In the genomic region with DNA sequence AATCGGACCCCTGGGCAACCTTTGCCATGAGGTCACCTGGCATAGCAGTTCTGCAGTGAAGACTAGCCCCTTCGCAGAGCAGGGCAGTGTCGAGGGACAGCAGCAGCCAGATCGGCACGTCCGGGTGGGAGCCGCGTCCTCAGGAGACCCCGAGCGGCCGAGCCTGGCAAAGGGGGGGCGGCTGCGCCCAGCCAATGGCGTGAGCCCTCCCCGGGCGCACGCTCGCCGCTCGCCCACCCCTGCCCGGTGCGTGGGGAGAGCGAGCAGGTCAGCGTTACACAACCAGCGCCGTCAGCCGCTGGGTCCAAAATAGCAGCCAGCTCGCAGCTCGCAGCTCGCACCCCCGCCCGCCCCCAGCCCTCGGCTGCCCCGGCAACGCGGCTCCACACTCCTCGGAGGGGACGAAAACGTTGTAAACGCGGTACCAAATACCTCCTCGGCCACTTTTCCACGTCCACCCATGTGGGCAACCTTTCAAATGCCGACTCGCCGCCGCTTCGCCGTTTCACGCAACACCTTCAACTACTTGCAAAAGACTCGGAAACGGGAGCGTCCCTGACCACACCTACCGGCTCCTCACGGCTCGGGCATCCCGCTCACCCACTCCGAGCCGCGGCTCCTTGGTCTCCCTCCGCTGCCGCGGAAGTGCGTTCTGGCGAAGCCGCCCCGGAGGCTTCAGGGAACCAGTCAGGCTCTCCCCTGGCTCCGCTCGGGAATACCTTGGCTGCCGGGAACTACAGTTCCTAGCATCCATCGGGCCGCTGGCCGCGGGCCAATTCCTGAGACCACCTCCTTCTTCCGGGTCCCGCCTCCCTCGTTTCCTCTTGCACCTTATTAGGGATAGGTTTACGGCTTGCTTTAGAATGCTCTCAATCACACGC, we compare ENCODE assay signal across 8 mouse cellular contexts. TPM values are rescaled to one million over a fixed set of nuclear protein-coding genes. Genes with fewer than 3 reads are reported as not detected.
DNase-seq lines count a peak whose midpoint lies in the region; ATAC-seq lines count a peak whose summit lies in the region.

A gene (minus strand): TSS at position 763 of the 881 bp plus-strand sequence.

- peak; percentile 99 for DNase-seq in adipocyte (ENCODE audit: low spot score)
- DNase-seq in embryo, embryonic 10 days (ENCODE audit: low spot score): peak; percentile 96
- peak; percentile 94 to 97 for DNase-seq in gastrocnemius, postnatal 36 days
- peak; percentile 96 to 98 for DNase-seq in left cerebral cortex, postnatal 25 days (ENCODE audit: low spot score in 2 of 2)
- peak; percentile 93 for DNase-seq in midbrain, embryonic 10.5 days (ENCODE audit: low spot score)
- peak; percentile 99 for DNase-seq in right cerebral cortex, postnatal 4 days

- no peaks in the 10 kb centered on the region for H3K27me3 ChIP-seq in intestine, embryonic 15.5 days (replicated peaks)
- H3K27me3 ChIP-seq in midbrain, embryonic 10.5 days (ENCODE audit: low read depth, poor library complexity, severe bottlenecking): no peaks in the 10 kb centered on the region

- under 1% methylated on average over 79 of the region's 79 CpGs for WGBS in intestine, embryonic 15.5 days
- under 1% methylated on average over 79 of the region's 79 CpGs for WGBS in midbrain, embryonic 10.5 days

- no peaks in the 10 kb centered on the region for H3K9me3 ChIP-seq in intestine, embryonic 15.5 days
- no peaks in the 10 kb centered on the region for H3K9me3 ChIP-seq in midbrain, embryonic 10.5 days (replicated peaks)

- 0 out of 2 replicates have a peak, but pooled peaks cover 3% of the 10 kb centered on the region for H3K36me3 ChIP-seq in intestine, embryonic 15.5 days
- H3K36me3 ChIP-seq in midbrain, embryonic 10.5 days: peaks cover 12% of the 10 kb centered on the region

- H3K27ac ChIP-seq in intestine, embryonic 15.5 days: peak within 1 kb of the TSS; percentile 93
- peak within 1 kb of the TSS; percentile 91 for H3K27ac ChIP-seq in midbrain, embryonic 10.5 days (replicated peaks)

- H3K4me2 ChIP-seq in intestine, embryonic 15.5 days (replicated peaks): peak within 1 kb of the TSS; percentile 75

- peak within 1 kb of the TSS; percentile 70 for H3K9ac ChIP-seq in intestine, embryonic 15.5 days

- peak; percentile 97 for ATAC-seq in intestine, embryonic 15.5 days
- ATAC-seq in erythroid progenitor cell, adult 5-6 weeks (replicated peaks; ENCODE audit: low FRiP score, poor library complexity, severe bottlenecking): no peak

- H3K4me3 ChIP-seq in intestine, embryonic 15.5 days (replicated peaks): peak within 1 kb of the TSS; percentile 71
- peak within 1 kb of the TSS; percentile 85 for H3K4me3 ChIP-seq in midbrain, embryonic 10.5 days

- H3K4me1 ChIP-seq in intestine, embryonic 15.5 days (replicated peaks): no peaks in the 10 kb centered on the region
- peaks cover 19% of the 10 kb centered on the region for H3K4me1 ChIP-seq in midbrain, embryonic 10.5 days

- intact Hi-C loops in gastrocnemius, postnatal 36 days (cut with DNase I): loop anchor here (5.0 kb wide), 1 partner anchor 38 kb away; no protein-coding TSS in a partner anchor
- intact Hi-C loops in left cerebral cortex, postnatal 25 days (cut with DNase I): loop anchor here (5.0 kb wide), 1 partner anchor 43 kb away; a partner anchor contains a TSS

RNA-seq across cellular contexts. Expression of the gene that starts here (rescaled TPM):
- 10 to 100 TPM; 12.3 to 14.2 TPM for total RNA-seq in gastrocnemius, postnatal 36 days (2021)
- polyA plus RNA-seq in intestine, embryonic 15.5 days (2015; fragmentation: Nextera tagmentation; extraction: Ambion mirVana): 23.9 and 24.2 TPM in 2 replicates
- total RNA-seq in left cerebral cortex, postnatal 25 days (2021): 10 to 100 TPM; 44.3 to 47.1 TPM
- polyA plus RNA-seq in midbrain, embryonic 10.5 days (2016; fragmentation: Nextera tagmentation; extraction: Ambion mirVana): 34.7 and 35.4 TPM in 2 replicates
- not detected in 2 replicates for total RNA-seq in erythroid progenitor cell, adult 5-6 weeks (2015; ENCODE audit: low replicate concordance)
- 0.77 and 0.83 TPM in 2 replicates for total RNA-seq in erythroid progenitor cell, adult 5-6 weeks (2017; ENCODE audit: low replicate concordance)

Comparison
In these comparisons a context has a peak if more than half of its experiments do, and no peak if none do; other contexts are left out.
1. RNA of the gene that starts here (total RNA-seq): 44.3 to 47.1 TPM in left cerebral cortex, postnatal 25 days and 12.3 to 14.2 TPM in gastrocnemius, postnatal 36 days; 0.77 to 0.83 TPM in erythroid progenitor cell, adult 5-6 weeks; every median in the first group is over 4 times any median in the second.
2. Peak in every context shown above with its lines, with median percentiles within 50 percentile points of each other: DNase-seq.